Mouse (Mus musculus): ENCODE data around the gene Rrp36. TPM values are rescaled to one million over a fixed set of nuclear protein-coding genes. Genes with fewer than 3 reads are reported as not detected.

Gene Rrp36
- polyA plus RNA-seq, 1 experiment from 2014 or later = 35.2 TPM

- no peaks in the 10 kb centered on the region for H3K27me3 ChIP-seq (replicated peaks; ENCODE audit: insufficient read depth, low read length)
- no peak overlapping the region for H3K27ac ChIP-seq (ENCODE audit: low read length)
- H3K4me1 ChIP-seq (ENCODE audit: insufficient read depth, low read depth, low read length) = peaks cover 10% of the 10 kb centered on the region; the same call in 1 of the 2 replicates
- H3K36me3 ChIP-seq (ENCODE audit: insufficient read depth, low read length) = no peaks in the 10 kb centered on the region
- TF ChIP-seq EP300 (IDR thresholded peaks at IDR 0.05) (no peak), CTCF (IDR thresholded peaks at IDR 0.05) (no peak)
- WGBS = 76% methylated on average over 12 of the region's 12 CpGs
- H3K9ac ChIP-seq (replicated peaks; ENCODE audit: low read depth) = no peak overlapping the region
- H3K4me3 ChIP-seq (ENCODE audit: low read depth, low read length) = no peak overlapping the region
- DNase-seq (ENCODE audit: low spot score) (no peak), ATAC-seq (no peak)
- no peaks in the 10 kb centered on the region for H3K9me3 ChIP-seq (ENCODE audit: low read length)
- H3K4me2 ChIP-seq (replicated peaks; ENCODE audit: low read depth, low read length) = no peak overlapping the region
Measured at GRCm38 (mm10) chr17:46702100-46702499, 27.9 kb upstream of the Rrp36 start.

GRCm38 (mm10) chr17:46701489-46701888 lies 27.3 kb upstream of the Rrp36 start:
- ATAC-seq = no peak
- no peaks in the 10 kb centered on the region for H3K9me3 ChIP-seq (ENCODE audit: low read length)
- no peak overlapping the region for H3K27ac ChIP-seq (ENCODE audit: low read length)
- 75% methylated on average over 12 of the region's 12 CpGs for WGBS
- H3K4me3 ChIP-seq (ENCODE audit: low read depth, low read length) = no peak overlapping the region
- H3K36me3 ChIP-seq (ENCODE audit: insufficient read depth, low read length) = no peaks in the 10 kb centered on the region
- H3K4me1 ChIP-seq (ENCODE audit: insufficient read depth, low read depth, low read length) = peaks cover 10% of the 10 kb centered on the region; the same call in 1 of the 2 replicates
- TF ChIP-seq CTCF (IDR thresholded peaks at IDR 0.05) (no peak), EP300 (IDR thresholded peaks at IDR 0.05) (no peak)
- no peak for DNase-seq (ENCODE audit: low spot score)
- H3K4me2 ChIP-seq (replicated peaks; ENCODE audit: low read depth, low read length) = no peak overlapping the region
- no peak overlapping the region for H3K9ac ChIP-seq (replicated peaks; ENCODE audit: low read depth)
- H3K27me3 ChIP-seq (replicated peaks; ENCODE audit: insufficient read depth, low read length) = no peaks in the 10 kb centered on the region

GRCm38 (mm10) chr17:46699912-46700311 lies 25.8 kb upstream of the Rrp36 start:
- WGBS = 77% methylated on average over 3 of the region's 3 CpGs
- Histone ChIP-seq H3K9ac (replicated peaks; ENCODE audit: low read depth) (no peak overlapping the region), H3K9me3 (ENCODE audit: low read length) (no peaks in the 10 kb centered on the region), H3K4me1 (ENCODE audit: insufficient read depth, low read depth, low read length) (peaks cover 7% of the 10 kb centered on the region; the same call in 1 of the 2 replicates), H3K4me2 (replicated peaks; ENCODE audit: low read depth, low read length) (no peak overlapping the region), H3K27me3 (replicated peaks; ENCODE audit: insufficient read depth, low read length) (no peaks in the 10 kb centered on the region), H3K36me3 (ENCODE audit: insufficient read depth, low read length) (no peaks in the 10 kb centered on the region), H3K27ac (ENCODE audit: low read length) (no peak overlapping the region), H3K4me3 (ENCODE audit: low read depth, low read length) (no peak overlapping the region)
- TF ChIP-seq EP300 (IDR thresholded peaks at IDR 0.05) (no peak), CTCF (IDR thresholded peaks at IDR 0.05) (no peak)
- DNase-seq (ENCODE audit: low spot score) (no peak), ATAC-seq (no peak)

GRCm38 (mm10) chr17:46699245-46699644 lies 25.1 kb upstream of the Rrp36 start:
- no peak overlapping the region for H3K4me3 ChIP-seq (ENCODE audit: low read depth, low read length)
- DNase-seq (ENCODE audit: low spot score) = no peak
- H3K27me3 ChIP-seq (replicated peaks; ENCODE audit: insufficient read depth, low read length) = no peaks in the 10 kb centered on the region
- peaks cover 7% of the 10 kb centered on the region; the same call in 1 of the 2 replicates for H3K4me1 ChIP-seq (ENCODE audit: insufficient read depth, low read depth, low read length)
- H3K9me3 ChIP-seq (ENCODE audit: low read length) = no peaks in the 10 kb centered on the region
- ATAC-seq = no peak
- H3K27ac ChIP-seq (ENCODE audit: low read length) = no peak overlapping the region
- no peak overlapping the region for H3K4me2 ChIP-seq (replicated peaks; ENCODE audit: low read depth, low read length)
- no peak overlapping the region for H3K9ac ChIP-seq (replicated peaks; ENCODE audit: low read depth)
- WGBS = 84% methylated on average over 5 of the region's 5 CpGs
- H3K36me3 ChIP-seq (ENCODE audit: insufficient read depth, low read length) = no peaks in the 10 kb centered on the region
- TF ChIP-seq EP300 (IDR thresholded peaks at IDR 0.05) = no peak
- TF ChIP-seq CTCF (IDR thresholded peaks at IDR 0.05) = no peak

GRCm38 (mm10) chr17:46698515-46698914 lies 24.4 kb upstream of the Rrp36 start:
- Histone ChIP-seq H3K9me3 (ENCODE audit: low read length) (no peaks in the 10 kb centered on the region), H3K4me1 (ENCODE audit: insufficient read depth, low read depth, low read length) (peaks cover 7% of the 10 kb centered on the region; the same call in 1 of the 2 replicates), H3K9ac (replicated peaks; ENCODE audit: low read depth) (no peak overlapping the region; the same call in 1 of the 2 replicates), H3K27me3 (replicated peaks; ENCODE audit: insufficient read depth, low read length) (no peaks in the 10 kb centered on the region), H3K36me3 (ENCODE audit: insufficient read depth, low read length) (no peaks in the 10 kb centered on the region), H3K27ac (ENCODE audit: low read length) (no peak overlapping the region), H3K4me2 (replicated peaks; ENCODE audit: low read depth, low read length) (no peak overlapping the region), H3K4me3 (ENCODE audit: low read depth, low read length) (no peak overlapping the region)
- DNase-seq (ENCODE audit: low spot score) = no peak
- TF ChIP-seq EP300 (IDR thresholded peaks at IDR 0.05) = no peak
- TF ChIP-seq CTCF (IDR thresholded peaks at IDR 0.05) = no peak
- 82% methylated on average over 6 of the region's 6 CpGs for WGBS
- ATAC-seq = no peak

GRCm38 (mm10) chr17:46694517-46695063 lies 20.4 kb upstream of the Rrp36 start:
- no peaks in the 10 kb centered on the region for H3K4me1 ChIP-seq (ENCODE audit: insufficient read depth, low read depth, low read length)
- 58% methylated on average over 1 of the region's 1 CpGs for WGBS
- H3K27ac ChIP-seq (ENCODE audit: low read length) = no peak overlapping the region
- TF ChIP-seq CTCF (IDR thresholded peaks at IDR 0.05) (no peak), EP300 (IDR thresholded peaks at IDR 0.05) (no peak)
- DNase-seq (ENCODE audit: low spot score) (no peak), ATAC-seq (no peak)
- no peak overlapping the region for H3K4me3 ChIP-seq (ENCODE audit: low read depth, low read length)
- no peaks in the 10 kb centered on the region for H3K27me3 ChIP-seq (replicated peaks; ENCODE audit: insufficient read depth, low read length)
- H3K4me2 ChIP-seq (replicated peaks; ENCODE audit: low read depth, low read length) = no peak overlapping the region
- no peaks in the 10 kb centered on the region for H3K36me3 ChIP-seq (ENCODE audit: insufficient read depth, low read length)
- no peaks in the 10 kb centered on the region for H3K9me3 ChIP-seq (ENCODE audit: low read length)
- H3K9ac ChIP-seq (replicated peaks; ENCODE audit: low read depth) = no peak overlapping the region

Data from lung, postnatal 0 days (tissue).